Mouse (Mus musculus) myocyte (in vitro differentiated cells): ENCODE measurements at regions not wholly inside any gene's neighbourhood (a gene's known extent, or its start where the extent isn't known, plus 50 kb on each side); places are given as distances from the start of the nearest gene placed in this dataset.

ENCODE experiments used
- H3K27me3 ChIP-seq: one replicate; pipeline ENCODE4 v1.6.1; 2011; ENCODE audit not compliant: control insufficient read depth, insufficient read depth, insufficient read length
- H3K36me3 ChIP-seq: one replicate; pipeline ENCODE4 v1.6.1; 2011; ENCODE audit not compliant: control insufficient read depth, insufficient read depth
- H3K4me2 ChIP-seq: one replicate; pipeline ENCODE4 v1.6.1; 2011; ENCODE audit warnings: low read depth, control low read depth
- H3K4me3 ChIP-seq: one replicate; pipeline ENCODE4 v1.5.1; 2011; ENCODE audit warnings: mild to moderate bottlenecking, control low read depth, moderate library complexity
- H3K79me2 ChIP-seq: one replicate; pipeline ENCODE4 v1.6.1; 2011; ENCODE audit not compliant: control insufficient read depth, insufficient read depth
- H3ac ChIP-seq: one replicate; pipeline ENCODE4 v1.6.1; 2011; ENCODE audit not compliant: control insufficient read depth, insufficient read length
- CEBPB ChIP-seq: IDR thresholded peaks from 2 replicates; pipeline ENCODE4 v1.6.1; 2011; ENCODE audit warnings: mild to moderate bottlenecking, moderate library complexity; ENCODE audit not compliant: poor library complexity, insufficient read depth, severe bottlenecking
- E2F4 ChIP-seq: IDR thresholded peaks from one replicate; pipeline ENCODE4 v1.6.1; 2011; ENCODE audit warnings: mild to moderate bottlenecking, control low read depth, moderate library complexity; ENCODE audit not compliant: insufficient read depth
- MAX ChIP-seq: IDR thresholded peaks from one replicate; pipeline ENCODE4 v1.6.1; 2011; ENCODE audit warnings: low read depth, mild to moderate bottlenecking, control low read depth
- MYOD1 ChIP-seq, 3 experiments: IDR thresholded peaks; one replicate each; pipeline ENCODE4 v1.6.1; 2011; ENCODE audit warnings: control low read depth in 2 of 3, low read depth in 2 of 3, mild to moderate bottlenecking in 2 of 3, moderate library complexity in 1 of 3; ENCODE audit not compliant: insufficient read length in 2 of 3, control insufficient read depth in 1 of 3
- MYOG ChIP-seq, 3 experiments: IDR thresholded peaks; one replicate each; pipeline ENCODE4 v1.6.1; 2011; ENCODE audit warnings: control low read depth in 2 of 3, low read depth in 2 of 3, mild to moderate bottlenecking in 2 of 3; ENCODE audit not compliant: insufficient read length in 2 of 3, control insufficient read depth in 1 of 3, insufficient read depth in 1 of 3
- POLR2A ChIP-seq: IDR thresholded peaks from one replicate; pipeline ENCODE4 v1.6.1; 2011; ENCODE audit warnings: low read depth, mild to moderate bottlenecking, control low read depth, moderate library complexity; ENCODE audit not compliant: insufficient read length
- POLR2AphosphoS2 ChIP-seq: IDR thresholded peaks from one replicate; pipeline ENCODE4 v1.6.1; 2011; ENCODE audit warnings: low read depth, control low read depth; ENCODE audit not compliant: insufficient read length
- REST ChIP-seq: IDR thresholded peaks from one replicate; pipeline ENCODE4 v1.6.1; 2011; ENCODE audit warnings: mild to moderate bottlenecking, control low read depth, moderate library complexity; ENCODE audit not compliant: insufficient read depth, insufficient read length
- SRF ChIP-seq: IDR thresholded peaks from one replicate; pipeline ENCODE4 v1.6.1; 2011; ENCODE audit warnings: low read depth; ENCODE audit not compliant: control insufficient read depth, insufficient read length
- TCF12 ChIP-seq: IDR thresholded peaks from one replicate; pipeline ENCODE4 v1.6.1; 2011; ENCODE audit warnings: mild to moderate bottlenecking, control low read depth; ENCODE audit not compliant: poor library complexity, insufficient read depth, severe bottlenecking
- TCF3 ChIP-seq: IDR thresholded peaks from one replicate; pipeline ENCODE4 v1.6.1; 2011; ENCODE audit warnings: low read depth, control low read depth; ENCODE audit not compliant: insufficient read length
- USF1 ChIP-seq: IDR thresholded peaks from one replicate; pipeline ENCODE4 v1.6.1; 2011; ENCODE audit warnings: low read depth, mild to moderate bottlenecking, control low read depth, moderate library complexity

- no peak overlapping the region for H3ac ChIP-seq
- H3K79me2 ChIP-seq = no peaks in the 10 kb centered on the region
- TF ChIP-seq TCF3 = no peak
- no peak for TF ChIP-seq USF1
- no peak for TF ChIP-seq E2F4
- TF ChIP-seq MYOG (IDR thresholded peaks at IDR 0.05; ENCODE audit: control insufficient read depth in 1 of 3, insufficient read depth in 1 of 3, insufficient read length in 2 of 3, low read depth in 2 of 3) = no peak
- TF ChIP-seq MYOD1 (IDR thresholded peaks at IDR 0.05; ENCODE audit: control insufficient read depth in 1 of 3, insufficient read length in 2 of 3, low read depth in 2 of 3) = no peak
- no peak for TF ChIP-seq MAX
- no peak for TF ChIP-seq REST
- TF ChIP-seq CEBPB = no peak
- TF ChIP-seq SRF = no peak
- no peak for TF ChIP-seq TCF12
- no peak for TF ChIP-seq POLR2A
- TF ChIP-seq POLR2AphosphoS2 = no peak
- H3K4me2 ChIP-seq = no peak overlapping the region
- no peak overlapping the region for H3K4me3 ChIP-seq
- no peaks in the 10 kb centered on the region for H3K36me3 ChIP-seq
- no peaks in the 10 kb centered on the region for H3K27me3 ChIP-seq
Measured at GRCm38 (mm10) chr15:7723202-7723721, 87.4 kb upstream of the Gdnf start.

GRCm38 (mm10) chr15:7723770-7724169 lies 86.9 kb upstream of the Gdnf start:
- Histone ChIP-seq H3K27me3 (no peaks in the 10 kb centered on the region), H3ac (no peak overlapping the region), H3K4me3 (no peak overlapping the region), H3K79me2 (no peaks in the 10 kb centered on the region), H3K4me2 (no peak overlapping the region), H3K36me3 (no peaks in the 10 kb centered on the region)
- TF ChIP-seq SRF (no peak), TCF3 (no peak), MYOD1 (IDR thresholded peaks at IDR 0.05; ENCODE audit: control insufficient read depth in 1 of 3, insufficient read length in 2 of 3, low read depth in 2 of 3) (no peak), E2F4 (no peak), TCF12 (no peak), REST (no peak)

GRCm38 (mm10) chr15:7725505-7725904 lies 85.1 kb upstream of the Gdnf start:
- Histone ChIP-seq H3K79me2 (no peaks in the 10 kb centered on the region), H3K4me3 (no peak overlapping the region)

GRCm38 (mm10) chr15:7747586-7747985 lies 63.1 kb upstream of the Gdnf start:
- Histone ChIP-seq H3K4me3 (no peak overlapping the region), H3K27me3 (no peaks in the 10 kb centered on the region), H3ac (no peak overlapping the region), H3K4me2 (no peak overlapping the region), H3K79me2 (no peaks in the 10 kb centered on the region), H3K36me3 (no peaks in the 10 kb centered on the region)
- no peak for TF ChIP-seq USF1
- TF ChIP-seq MAX = no peak
- no peak for TF ChIP-seq CEBPB
- TF ChIP-seq REST = no peak
- no peak for TF ChIP-seq E2F4
- no peak for TF ChIP-seq POLR2A
- no peak for TF ChIP-seq TCF3

More at GRCm38 (mm10) chr15:7725505-7725904, 85.1 kb upstream of the Gdnf start:
- Histone ChIP-seq H3K4me2 (no peak overlapping the region), H3K27me3 (no peaks in the 10 kb centered on the region), H3K36me3 (no peaks in the 10 kb centered on the region), H3ac (no peak overlapping the region)
- TF ChIP-seq MYOD1 (IDR thresholded peaks at IDR 0.05; ENCODE audit: control insufficient read depth in 1 of 3, insufficient read length in 2 of 3, low read depth in 2 of 3) = no peak
- no peak for TF ChIP-seq MYOG (IDR thresholded peaks at IDR 0.05; ENCODE audit: control insufficient read depth in 1 of 3, insufficient read depth in 1 of 3, insufficient read length in 2 of 3, low read depth in 2 of 3)
- no peak for TF ChIP-seq POLR2AphosphoS2
- TF ChIP-seq TCF3 = no peak
- TF ChIP-seq TCF12 = no peak
- no peak for TF ChIP-seq MAX
- no peak for TF ChIP-seq CEBPB
- no peak for TF ChIP-seq POLR2A
- TF ChIP-seq USF1 = no peak
- no peak for TF ChIP-seq E2F4
- no peak for TF ChIP-seq REST
- no peak for TF ChIP-seq SRF

- H3K4me3 ChIP-seq = no peak overlapping the region
- no peaks in the 10 kb centered on the region for H3K27me3 ChIP-seq
- no peak overlapping the region for H3ac ChIP-seq
- H3K79me2 ChIP-seq = no peaks in the 10 kb centered on the region
- H3K4me2 ChIP-seq = peak overlapping the region; percentile 36
- no peaks in the 10 kb centered on the region for H3K36me3 ChIP-seq
- no peak for TF ChIP-seq POLR2A
Measured at GRCm38 (mm10) chr15:7750441-7750840, 60.2 kb upstream of the Gdnf start.
